ENCODE assay signal across 8 mouse cellular contexts in genomic region chr8:84968650-84969049, GRCm38 (mm10). TPM values are rescaled to one million over a fixed set of nuclear protein-coding genes. Genes with fewer than 3 reads are reported as not detected.
DNase-seq lines count a peak whose midpoint lies in the region; ATAC-seq and TF ChIP-seq lines count a peak whose summit lies in the region.

No protein-coding gene starts in this region.

- in situ Hi-C loops in ES-E14 (cut with MboI; ENCODE audit: low sequenced_read_pairs in 2 of 2, unreplicated experiment in 2 of 2), result loop anchor here in 1 of 2 experiments (25.0 kb wide), 1 partner anchor 444 kb away; no protein-coding TSS in a partner anchor

- ATAC-seq in heart, embryonic 15.5 days (replicated peaks; ENCODE audit: insufficient number of reproducible peaks, insufficient read depth, low FRiP score, low read depth), result no peak
- ATAC-seq in liver, embryonic 16.5 days (ENCODE audit: low read depth), result no peak

- H3K27me3 ChIP-seq in heart, embryonic 15.5 days, result no peaks in the 10 kb centered on the region
- no peaks in the 10 kb centered on the region for H3K27me3 ChIP-seq in liver, embryonic 16.5 days (ENCODE audit: control insufficient read depth, insufficient read depth, low read depth, low read length)

- no peak for DNase-seq in gastrocnemius, adult 2 months
- no peak for DNase-seq in gastrocnemius, postnatal 14 days
- no peak for DNase-seq in ES-E14 (ENCODE audit: low read depth, low spot score)
- DNase-seq in thymus, postnatal 14 days, result no peak
- DNase-seq in layer of hippocampus, postnatal 36 days, result no peak
- no peak for DNase-seq in thymus, postnatal 36 days

- H3K36me3 ChIP-seq in ES-E14 (ENCODE audit: control insufficient read depth, insufficient read depth, low read length, poor library complexity, severe bottlenecking), result peaks cover 12% of the 10 kb centered on the region
- peaks cover 27% of the 10 kb centered on the region for H3K36me3 ChIP-seq in heart, embryonic 15.5 days
- peaks cover 33% of the 10 kb centered on the region for H3K36me3 ChIP-seq in liver, embryonic 16.5 days (ENCODE audit: control insufficient read depth, insufficient read depth)

- peak overlapping the region; percentile 94 for H3K27ac ChIP-seq in gastrocnemius, adult 2 months
- H3K27ac ChIP-seq in ES-E14 (ENCODE audit: insufficient read depth, low read depth, low read length, poor library complexity, severe bottlenecking), result no peak overlapping the region
- peak overlapping the region; percentile 87 for H3K27ac ChIP-seq in heart, embryonic 15.5 days
- peak overlapping the region; percentile 97 for H3K27ac ChIP-seq in liver, embryonic 16.5 days (ENCODE audit: low read length)

- peaks cover 2 to 19% of the 10 kb centered on the region in 2 experiments; a peak in 3 of 4 replicates for H3K4me1 ChIP-seq in ES-E14 (ENCODE audit: control insufficient read depth in 2 of 2, insufficient read depth in 2 of 2, low read length in 2 of 2, poor library complexity in 1 of 2)
- H3K4me1 ChIP-seq in heart, embryonic 15.5 days (replicated peaks), result peaks cover 38% of the 10 kb centered on the region
- H3K4me1 ChIP-seq in liver, embryonic 16.5 days (ENCODE audit: control insufficient read depth, low read depth, low read length), result peaks cover 56% of the 10 kb centered on the region

- peak overlapping the region; percentile 80 for H3K4me2 ChIP-seq in heart, embryonic 15.5 days
- H3K4me2 ChIP-seq in liver, embryonic 16.5 days (ENCODE audit: low read depth, low read length), result peak overlapping the region; percentile 88

- H3K9me3 ChIP-seq in ES-E14 (ENCODE audit: control insufficient read depth, insufficient read depth, low read depth, low read length), result no peaks in the 10 kb centered on the region
- no peaks in the 10 kb centered on the region for H3K9me3 ChIP-seq in heart, embryonic 15.5 days (replicated peaks)
- no peaks in the 10 kb centered on the region for H3K9me3 ChIP-seq in liver, embryonic 16.5 days (replicated peaks; ENCODE audit: control insufficient read depth, low read length)

- intact Hi-C loops in gastrocnemius, adult 2 months (cut with DNase I), result loop anchor here (5.0 kb wide), 1 partner anchor 59 kb away; the partner anchor contains the start of genes Asna1 and Trir
- intact Hi-C loops in gastrocnemius, postnatal 14 days (cut with DNase I; ENCODE audit: low total_unique reads), result no loop called here

- 27% methylated on average over 2 of the region's 2 CpGs for WGBS in heart, embryonic 15.5 days
- WGBS in liver, embryonic 16.5 days (ENCODE audit: insufficient replicate concordance), result 6% methylated on average over 2 of the region's 2 CpGs

- no peak for TF ChIP-seq CTCF in gastrocnemius, adult 2 months (IDR thresholded peaks at IDR 0.05)

- peak overlapping the region; percentile 81 for H3K4me3 ChIP-seq in gastrocnemius, adult 2 months
- peak overlapping the region; percentile 77 to 96 for H3K4me3 ChIP-seq in ES-E14 (ENCODE audit: insufficient read depth in 1 of 2, low read depth in 1 of 2, low read length in 2 of 2, poor library complexity in 1 of 2, severe bottlenecking in 1 of 2)
- peak overlapping the region; percentile 63 for H3K4me3 ChIP-seq in heart, embryonic 15.5 days
- H3K4me3 ChIP-seq in liver, embryonic 16.5 days (ENCODE audit: low read depth, low read length), result peak overlapping the region; percentile 75

- peak overlapping the region; percentile 6; the same call in 1 of the 2 replicates for H3K9ac ChIP-seq in ES-E14 (ENCODE audit: insufficient read depth, low read depth, low read length, poor library complexity, severe bottlenecking)
- H3K9ac ChIP-seq in heart, embryonic 15.5 days, result peak overlapping the region; percentile 87
- peak overlapping the region; percentile 84 for H3K9ac ChIP-seq in liver, embryonic 16.5 days (ENCODE audit: low read depth, low read length)

TF ChIP-seq in ES-E14, 5 proteins besides CTCF, POLR2A, EP300 and RAD21:
- TF ChIP-seq HCFC1 (IDR thresholded peaks at IDR 0.05; ENCODE audit: borderline replicate concordance, insufficient read depth, low read length) (no peak), MAFK (IDR thresholded peaks at IDR 0.05; ENCODE audit: insufficient read depth, low read depth, low read length) (no peak), ZC3H11A (IDR thresholded peaks at IDR 0.05; ENCODE audit: borderline replicate concordance, low read depth, low read length) (no peak), CHD2 (IDR thresholded peaks at IDR 0.05; ENCODE audit: low read depth, low read length) (no peak), ZNF384 (IDR thresholded peaks at IDR 0.05; ENCODE audit: low read depth, low read length) (no peak)
TF ChIP-seq in ES-E14: peak in this region for 0.

RNA-seq across cellular contexts. Expression of gene Gm49661, which starts 0.6 kb away (rescaled TPM):
- total RNA-seq in gastrocnemius, adult 2 months (2021), result not detected
- not detected for total RNA-seq in gastrocnemius, postnatal 14 days (2021)
- total RNA-seq in ES-E14 (2012; rRNA removed), result not detected in 2 replicates
- not detected in 2 replicates for polyA plus RNA-seq in heart, embryonic 15.5 days (2015; fragmentation: Nextera tagmentation; extraction: Ambion mirVana)
- 0.45 and 1.4 TPM in 2 replicates for polyA plus RNA-seq in liver, embryonic 16.5 days (2015; fragmentation: Nextera tagmentation; extraction: Ambion mirVana)
- not detected for total RNA-seq in layer of hippocampus, postnatal 36 days (2021)

RNA-seq across cellular contexts. Expression of gene Prdx2, which starts 0.7 kb away (rescaled TPM):
- total RNA-seq in gastrocnemius, adult 2 months (2021), result 100 to 1,000 TPM; 151 to 245 TPM
- 100 to 1,000 TPM; 224 to 248 TPM for total RNA-seq in gastrocnemius, postnatal 14 days (2021)
- total RNA-seq in ES-E14 (2012; rRNA removed), result 259 and 328 TPM in 2 replicates
- polyA plus RNA-seq in heart, embryonic 15.5 days (2015; fragmentation: Nextera tagmentation; extraction: Ambion mirVana), result 596 and 644 TPM in 2 replicates
- 1,724 and 1,773 TPM in 2 replicates for polyA plus RNA-seq in liver, embryonic 16.5 days (2015; fragmentation: Nextera tagmentation; extraction: Ambion mirVana)
- total RNA-seq in layer of hippocampus, postnatal 36 days (2021), result 100 to 1,000 TPM; 338 to 356 TPM

RNA-seq across cellular contexts. Expression of gene Rnaseh2a, which starts 0.9 kb away (rescaled TPM):
- total RNA-seq in gastrocnemius, adult 2 months (2021), result 10 to 100 TPM; 22.1 to 25.9 TPM
- total RNA-seq in gastrocnemius, postnatal 14 days (2021), result 10 to 100 TPM; 22.6 to 28.4 TPM
- total RNA-seq in ES-E14 (2012; rRNA removed), result 160 and 174 TPM in 2 replicates
- polyA plus RNA-seq in heart, embryonic 15.5 days (2015; fragmentation: Nextera tagmentation; extraction: Ambion mirVana), result 62.9 and 83.7 TPM in 2 replicates
- polyA plus RNA-seq in liver, embryonic 16.5 days (2015; fragmentation: Nextera tagmentation; extraction: Ambion mirVana), result 91.6 and 98.1 TPM in 2 replicates
- 10 to 100 TPM; 35.3 to 36.8 TPM for total RNA-seq in layer of hippocampus, postnatal 36 days (2021)

RNA-seq across cellular contexts. Expression of gene Junb, which starts 9.9 kb away (rescaled TPM):
- total RNA-seq in gastrocnemius, adult 2 months (2021), result 10 to 100 TPM in 1 of 2 experiments, 1 to 10 TPM in 1; 5.7 to 10.1 TPM
- 1 to 10 TPM; 6.2 to 6.3 TPM for total RNA-seq in gastrocnemius, postnatal 14 days (2021)
- 53.8 and 57.6 TPM in 2 replicates for total RNA-seq in ES-E14 (2012; rRNA removed)
- polyA plus RNA-seq in heart, embryonic 15.5 days (2015; fragmentation: Nextera tagmentation; extraction: Ambion mirVana), result 11.0 and 16.6 TPM in 2 replicates
- polyA plus RNA-seq in liver, embryonic 16.5 days (2015; fragmentation: Nextera tagmentation; extraction: Ambion mirVana), result 10.6 and 16.5 TPM in 2 replicates
- 10 to 100 TPM; 59.9 to 73.6 TPM for total RNA-seq in layer of hippocampus, postnatal 36 days (2021)

RNA-seq across cellular contexts. Expression of gene Hook2, which starts 21.8 kb away (rescaled TPM):
- 1 to 10 TPM; 1.4 to 2.0 TPM for total RNA-seq in gastrocnemius, adult 2 months (2021)
- 1 to 10 TPM; 1.4 to 1.5 TPM for total RNA-seq in gastrocnemius, postnatal 14 days (2021)
- 28.6 and 52.9 TPM in 2 replicates for total RNA-seq in ES-E14 (2012; rRNA removed)
- 5.3 and 8.8 TPM in 2 replicates for polyA plus RNA-seq in heart, embryonic 15.5 days (2015; fragmentation: Nextera tagmentation; extraction: Ambion mirVana)
- polyA plus RNA-seq in liver, embryonic 16.5 days (2015; fragmentation: Nextera tagmentation; extraction: Ambion mirVana), result 8.5 and 9.5 TPM in 2 replicates
- 1 to 10 TPM; 7.8 to 9.7 TPM for total RNA-seq in layer of hippocampus, postnatal 36 days (2021)

Comparison
In these comparisons a context has a peak if more than half of its experiments do, and no peak if none do; other contexts are left out.
1. H3K9ac ChIP-seq: peak in every context shown above with its lines; median percentile 87 in heart, embryonic 15.5 days; 84 in liver, embryonic 16.5 days; 6 in ES-E14.